Mouse (Mus musculus) liver, embryonic 12.5 days (tissue): ENCODE measurements around the gene Eps8l1. TPM values are rescaled to one million over a fixed set of nuclear protein-coding genes. Genes with fewer than 3 reads are reported as not detected.

Experiments
- ATAC-seq: fragments of 200-750 bp; cut with Nextera tagmentation; 2 replicates; pipeline ENCODE4 v1.8.0; 2017; ENCODE audit warnings: moderate number of reproducible peaks, mild to moderate bottlenecking, moderate library complexity
- H3K27ac ChIP-seq: fragments of 300-500 bp; sonication (generic); 2 replicates; pipeline ENCODE4 v1.5.1; 2016; ENCODE audit warnings: mild to moderate bottlenecking
- H3K27me3 ChIP-seq: fragments of 300-500 bp; sonication (generic); replicated peaks from 2 replicates; pipeline ENCODE4 v1.6.1; 2016; ENCODE audit warnings: mild to moderate bottlenecking, moderate library complexity
- H3K36me3 ChIP-seq: fragments of 300-500 bp; sonication (generic); 2 replicates; pipeline ENCODE4 v1.6.1; 2016; ENCODE audit warnings: mild to moderate bottlenecking, moderate library complexity
- H3K4me1 ChIP-seq: fragments of 300-500 bp; sonication (generic); 2 replicates; pipeline ENCODE4 v1.6.1; 2016
- H3K4me2 ChIP-seq: fragments of 300-500 bp; sonication (generic); 2 replicates; pipeline ENCODE4 v1.6.1; 2016; ENCODE audit warnings: mild to moderate bottlenecking, moderate library complexity
- H3K4me3 ChIP-seq: fragments of 300-500 bp; sonication (generic); 2 replicates; pipeline ENCODE4 v1.5.1; 2016; ENCODE audit warnings: mild to moderate bottlenecking, moderate library complexity
- H3K9ac ChIP-seq: fragments of 300-500 bp; sonication (generic); 2 replicates; pipeline ENCODE4 v1.6.1; 2016; ENCODE audit warnings: mild to moderate bottlenecking, moderate library complexity
- H3K9me3 ChIP-seq: fragments of 300-500 bp; sonication (generic); replicated peaks from 2 replicates; pipeline ENCODE4 v1.6.1; 2016; ENCODE audit warnings: mild to moderate bottlenecking, moderate library complexity
- WGBS: fragments of 180-500 bp; shearing (Covaris S2); methylation state at CpG from one replicate; pipeline ENCODE4 v1.1.7; 2016; ENCODE audit not compliant: insufficient replicate concordance; 5-methylcytosine and 5-hydroxymethylcytosine counted together
- polyA plus RNA-seq: library from polyadenylated mRNA; unstranded; fragments of >200 nt; fragmentation: Nextera tagmentation; extraction: Ambion mirVana; gene quantifications from 2 replicates; pipeline ENCODE4 v1.2.1, GENCODE M21; 2016

Eps8l1 gene
- polyA plus RNA-seq, 1 experiment from 2014 or later = 1.3 TPM

GRCm38 (mm10) chr7:4447138-4447537 lies 13.3 kb upstream of the Eps8l1 start:
- Histone ChIP-seq H3K4me3 (no peak overlapping the region), H3K9ac (no peak overlapping the region), H3K4me2 (no peak overlapping the region), H3K27ac (no peak overlapping the region), H3K27me3 (0 out of 2 replicates have a peak, but pooled peaks cover 3% of the 10 kb centered on the region), H3K36me3 (peaks cover 22% of the 10 kb centered on the region), H3K9me3 (no peaks in the 10 kb centered on the region; the same call in 1 of the 2 replicates), H3K4me1 (peaks cover 18% of the 10 kb centered on the region)
- no peak for ATAC-seq
- 0% methylated on average over 1 of the region's 1 CpGs for WGBS

GRCm38 (mm10) chr7:4448439-4448838 lies 12.0 kb upstream of the Eps8l1 start:
- no peaks in the 10 kb centered on the region; the same call in 1 of the 2 replicates for H3K9me3 ChIP-seq
- H3K36me3 ChIP-seq = peaks cover 9% of the 10 kb centered on the region
- H3K4me3 ChIP-seq = no peak overlapping the region
- no peak overlapping the region for H3K9ac ChIP-seq
- H3K4me1 ChIP-seq = peaks cover 27% of the 10 kb centered on the region
- H3K27ac ChIP-seq = no peak overlapping the region
- 70% methylated on average over 3 of the region's 3 CpGs for WGBS
- no peak for ATAC-seq
- H3K4me2 ChIP-seq = no peak overlapping the region
- 0 out of 2 replicates have a peak, but pooled peaks cover 3% of the 10 kb centered on the region for H3K27me3 ChIP-seq

GRCm38 (mm10) chr7:4449211-4449610 lies 11.3 kb upstream of the Eps8l1 start:
- H3K9ac ChIP-seq = no peak overlapping the region
- H3K36me3 ChIP-seq = peaks cover 1% of the 10 kb centered on the region; the same call in 1 of the 2 replicates
- H3K27me3 ChIP-seq = 0 out of 2 replicates have a peak, but pooled peaks cover 3% of the 10 kb centered on the region
- no peaks in the 10 kb centered on the region; the same call in 1 of the 2 replicates for H3K9me3 ChIP-seq
- no peak overlapping the region for H3K4me2 ChIP-seq
- H3K4me1 ChIP-seq = peaks cover 24% of the 10 kb centered on the region
- H3K27ac ChIP-seq = no peak overlapping the region
- no peak overlapping the region for H3K4me3 ChIP-seq
- 20% methylated on average over 2 of the region's 2 CpGs for WGBS
- no peak for ATAC-seq

GRCm38 (mm10) chr7:4452644-4453043 lies 7.8 kb upstream of the Eps8l1 start:
- Histone ChIP-seq H3K36me3 (no peaks in the 10 kb centered on the region), H3K27me3 (0 out of 2 replicates have a peak, but pooled peaks cover 3% of the 10 kb centered on the region), H3K4me3 (no peak overlapping the region), H3K27ac (no peak overlapping the region), H3K9ac (no peak overlapping the region), H3K4me2 (no peak overlapping the region), H3K9me3 (no peaks in the 10 kb centered on the region), H3K4me1 (peaks cover 10% of the 10 kb centered on the region)
- WGBS = 29% methylated on average over 4 of the region's 4 CpGs
- ATAC-seq = 0 out of 2 replicates have a peak, but pooled peaks have one; percentile 47

- 7% methylated on average over 12 of the region's 12 CpGs for WGBS
- H3K4me1 ChIP-seq = peaks cover 6% of the 10 kb centered on the region
- H3K4me3 ChIP-seq = no peak overlapping the region
- no peak overlapping the region for H3K9ac ChIP-seq
- no peaks in the 10 kb centered on the region for H3K9me3 ChIP-seq
- H3K27ac ChIP-seq = no peak overlapping the region
- H3K36me3 ChIP-seq = no peaks in the 10 kb centered on the region
- ATAC-seq = no peak
- no peak overlapping the region for H3K4me2 ChIP-seq
- peaks cover 24% of the 10 kb centered on the region for H3K27me3 ChIP-seq
Observed at GRCm38 (mm10) chr7:4464194-4464824, 3.8 kb downstream of the Eps8l1 start.

- H3K4me2 ChIP-seq = no peak overlapping the region
- no peak overlapping the region for H3K9ac ChIP-seq
- peaks cover 59% of the 10 kb centered on the region for H3K27me3 ChIP-seq
- peaks cover 18% of the 10 kb centered on the region for H3K4me1 ChIP-seq
- H3K9me3 ChIP-seq = no peaks in the 10 kb centered on the region
- H3K27ac ChIP-seq = no peak overlapping the region
- ATAC-seq = no peak
- H3K4me3 ChIP-seq = no peak overlapping the region
- 65% methylated on average over 3 of the region's 3 CpGs for WGBS
- H3K36me3 ChIP-seq = no peaks in the 10 kb centered on the region
Observed at GRCm38 (mm10) chr7:4467801-4468200, 7.3 kb downstream of the Eps8l1 start.

GRCm38 (mm10) chr7:4470275-4471178 lies 10.1 kb downstream of the Eps8l1 start:
- WGBS = 4% methylated on average over 35 of the region's 35 CpGs
- Histone ChIP-seq H3K4me1 (peaks cover 17% of the 10 kb centered on the region), H3K9ac (no peak overlapping the region), H3K27ac (no peak overlapping the region), H3K9me3 (no peaks in the 10 kb centered on the region), H3K4me2 (peak overlapping the region; percentile 51), H3K4me3 (peak overlapping the region; percentile 35), H3K27me3 (peaks cover 82% of the 10 kb centered on the region), H3K36me3 (no peaks in the 10 kb centered on the region)
- peak; percentile 25; the same call in 1 of the 2 replicates for ATAC-seq

GRCm38 (mm10) chr7:4471179-4471555 lies 10.7 kb downstream of the Eps8l1 start:
- 2% methylated on average over 24 of the region's 24 CpGs for WGBS
- Histone ChIP-seq H3K9ac (no peak overlapping the region), H3K36me3 (no peaks in the 10 kb centered on the region), H3K27me3 (peaks cover 82% of the 10 kb centered on the region), H3K4me2 (peak overlapping the region; percentile 51), H3K4me1 (peaks cover 17% of the 10 kb centered on the region), H3K4me3 (peak overlapping the region; percentile 35), H3K9me3 (no peaks in the 10 kb centered on the region), H3K27ac (no peak overlapping the region)
- peak; percentile 54 for ATAC-seq

- Histone ChIP-seq H3K36me3 (no peaks in the 10 kb centered on the region), H3K9me3 (no peaks in the 10 kb centered on the region), H3K27me3 (peaks cover 100% of the 10 kb centered on the region), H3K4me2 (peak overlapping the region; percentile 27; the same call in 1 of the 2 replicates), H3K27ac (no peak overlapping the region), H3K9ac (no peak overlapping the region), H3K4me3 (no peak overlapping the region), H3K4me1 (peaks cover 24% of the 10 kb centered on the region)
- 15% methylated on average over 19 of the region's 19 CpGs for WGBS
- ATAC-seq = no peak
Observed at GRCm38 (mm10) chr7:4473940-4474339, 13.5 kb downstream of the Eps8l1 start.

- 2% methylated on average over 39 of the region's 39 CpGs for WGBS
- ATAC-seq = peak; percentile 74
- no peak overlapping the region; the same call in 1 of the 2 replicates for H3K27ac ChIP-seq
Observed at GRCm38 (mm10) chr7:4478021-4478795, 17.7 kb downstream of the Eps8l1 start.

GRCm38 (mm10) chr7:4478796-4479291 lies 18.4 kb downstream of the Eps8l1 start:
- Histone ChIP-seq H3K4me1 (peaks cover 12% of the 10 kb centered on the region), H3K4me2 (peak overlapping the region; percentile 62), H3K9me3 (no peaks in the 10 kb centered on the region), H3K27ac (no peak overlapping the region), H3K27me3 (peaks cover 63% of the 10 kb centered on the region), H3K4me3 (peak overlapping the region; percentile 47), H3K36me3 (peaks cover 34% of the 10 kb centered on the region), H3K9ac (no peak overlapping the region; the same call in 1 of the 2 replicates)
- WGBS = 10% methylated on average over 16 of the region's 16 CpGs
- no peak for ATAC-seq

More at GRCm38 (mm10) chr7:4478021-4478795, 17.7 kb downstream of the Eps8l1 start:
- Histone ChIP-seq H3K9me3 (no peaks in the 10 kb centered on the region), H3K4me1 (peaks cover 13% of the 10 kb centered on the region), H3K36me3 (peaks cover 28% of the 10 kb centered on the region), H3K27me3 (peaks cover 69% of the 10 kb centered on the region), H3K9ac (no peak overlapping the region; the same call in none of the 2 replicates), H3K4me3 (peak overlapping the region; percentile 47), H3K4me2 (peak overlapping the region; percentile 62)
